Mouse (Mus musculus): ENCODE measurements around the gene Ppp3cb. TPM values are rescaled to one million over a fixed set of nuclear protein-coding genes. Genes with fewer than 3 reads are reported as not detected.

The Ppp3cb gene
- polyA plus RNA-seq, 1 experiment = 141 TPM

- no peak for TF ChIP-seq CTCF (IDR thresholded peaks at IDR 0.05; ENCODE audit: borderline replicate concordance, extremely low read depth, insufficient read depth, insufficient read length)
- no peak for TF ChIP-seq POLR2A (IDR thresholded peaks at IDR 0.05; ENCODE audit: borderline replicate concordance, extremely low read depth, insufficient read depth, insufficient read length, poor library complexity, severe bottlenecking)
- DNase-seq (ENCODE audit: low read depth) = peak; percentile 11
These were observed 1.6 kb downstream of the Ppp3cb start for GRCm38 (mm10) chr14:20544467-20545411.

- no peak for DNase-seq (ENCODE audit: low read depth)
- TF ChIP-seq CTCF (IDR thresholded peaks at IDR 0.05; ENCODE audit: borderline replicate concordance, extremely low read depth, insufficient read depth, insufficient read length) = no peak
- no peak for TF ChIP-seq POLR2A (IDR thresholded peaks at IDR 0.05; ENCODE audit: borderline replicate concordance, extremely low read depth, insufficient read depth, insufficient read length, poor library complexity, severe bottlenecking)
These were observed 16.7 kb downstream of the Ppp3cb start for GRCm38 (mm10) chr14:20529643-20530042.

- DNase-seq (ENCODE audit: low read depth) = no peak
- no peak for TF ChIP-seq POLR2A (IDR thresholded peaks at IDR 0.05; ENCODE audit: borderline replicate concordance, extremely low read depth, insufficient read depth, insufficient read length, poor library complexity, severe bottlenecking)
- TF ChIP-seq CTCF (IDR thresholded peaks at IDR 0.05; ENCODE audit: borderline replicate concordance, extremely low read depth, insufficient read depth, insufficient read length) = no peak
These were observed 26.2 kb downstream of the Ppp3cb start for GRCm38 (mm10) chr14:20520179-20520578.

- DNase-seq (ENCODE audit: low read depth) = no peak
- no peak for TF ChIP-seq POLR2A (IDR thresholded peaks at IDR 0.05; ENCODE audit: borderline replicate concordance, extremely low read depth, insufficient read depth, insufficient read length, poor library complexity, severe bottlenecking)
- no peak for TF ChIP-seq CTCF (IDR thresholded peaks at IDR 0.05; ENCODE audit: borderline replicate concordance, extremely low read depth, insufficient read depth, insufficient read length)
These were observed 37.9 kb downstream of the Ppp3cb start for GRCm38 (mm10) chr14:20508424-20508823.

- no peak for TF ChIP-seq POLR2A (IDR thresholded peaks at IDR 0.05; ENCODE audit: borderline replicate concordance, extremely low read depth, insufficient read depth, insufficient read length, poor library complexity, severe bottlenecking)
- no peak for TF ChIP-seq CTCF (IDR thresholded peaks at IDR 0.05; ENCODE audit: borderline replicate concordance, extremely low read depth, insufficient read depth, insufficient read length)
- DNase-seq (ENCODE audit: low read depth) = no peak
These were observed 43.4 kb downstream of the Ppp3cb start for GRCm38 (mm10) chr14:20502966-20503365.

- TF ChIP-seq CTCF (IDR thresholded peaks at IDR 0.05; ENCODE audit: borderline replicate concordance, extremely low read depth, insufficient read depth, insufficient read length) (no peak), POLR2A (IDR thresholded peaks at IDR 0.05; ENCODE audit: borderline replicate concordance, extremely low read depth, insufficient read depth, insufficient read length, poor library complexity, severe bottlenecking) (no peak)
These were observed 46.4 kb downstream of the Ppp3cb start for GRCm38 (mm10) chr14:20499982-20500381.

GRCm38 (mm10) chr14:20496603-20497002, 49.8 kb downstream of the Ppp3cb start, which contains the start of gene Mss51:
Gene Mss51, minus strand, starts transcription at chr14:20496901.
- no peak for DNase-seq (ENCODE audit: low read depth)

More at GRCm38 (mm10) chr14:20499982-20500381, 46.4 kb downstream of the Ppp3cb start:
- peak; percentile 12 for DNase-seq (ENCODE audit: low read depth)

GRCm38 (mm10) chr14:20486031-20486430, 60.3 kb downstream of the Ppp3cb start:
- DNase-seq (ENCODE audit: low read depth) = no peak
- TF ChIP-seq POLR2A (IDR thresholded peaks at IDR 0.05; ENCODE audit: borderline replicate concordance, extremely low read depth, insufficient read depth, insufficient read length, poor library complexity, severe bottlenecking) (no peak), CTCF (IDR thresholded peaks at IDR 0.05; ENCODE audit: borderline replicate concordance, extremely low read depth, insufficient read depth, insufficient read length) (no peak)

More at GRCm38 (mm10) chr14:20496603-20497002, 49.8 kb downstream of the Ppp3cb start, which contains the start of gene Mss51:
- TF ChIP-seq CTCF (IDR thresholded peaks at IDR 0.05; ENCODE audit: borderline replicate concordance, extremely low read depth, insufficient read depth, insufficient read length) = no peak
- no peak for TF ChIP-seq POLR2A (IDR thresholded peaks at IDR 0.05; ENCODE audit: borderline replicate concordance, extremely low read depth, insufficient read depth, insufficient read length, poor library complexity, severe bottlenecking)

- no peak for DNase-seq (ENCODE audit: low read depth)
- no peak for TF ChIP-seq CTCF (IDR thresholded peaks at IDR 0.05; ENCODE audit: borderline replicate concordance, extremely low read depth, insufficient read depth, insufficient read length)
- no peak for TF ChIP-seq POLR2A (IDR thresholded peaks at IDR 0.05; ENCODE audit: borderline replicate concordance, extremely low read depth, insufficient read depth, insufficient read length, poor library complexity, severe bottlenecking)
These were observed 64.2 kb downstream of the Ppp3cb start for GRCm38 (mm10) chr14:20482051-20482751.

- no peak for DNase-seq (ENCODE audit: low read depth)
- TF ChIP-seq CTCF (IDR thresholded peaks at IDR 0.05; ENCODE audit: borderline replicate concordance, extremely low read depth, insufficient read depth, insufficient read length) (no peak), POLR2A (IDR thresholded peaks at IDR 0.05; ENCODE audit: borderline replicate concordance, extremely low read depth, insufficient read depth, insufficient read length, poor library complexity, severe bottlenecking) (no peak)
These were observed 65.2 kb downstream of the Ppp3cb start for GRCm38 (mm10) chr14:20481211-20481610.

GRCm38 (mm10) chr14:20480195-20480579, 66.2 kb downstream of the Ppp3cb start:
- TF ChIP-seq POLR2A (IDR thresholded peaks at IDR 0.05; ENCODE audit: borderline replicate concordance, extremely low read depth, insufficient read depth, insufficient read length, poor library complexity, severe bottlenecking) = no peak
- TF ChIP-seq CTCF (IDR thresholded peaks at IDR 0.05; ENCODE audit: borderline replicate concordance, extremely low read depth, insufficient read depth, insufficient read length) = no peak
- no peak for DNase-seq (ENCODE audit: low read depth)
